ENCODE assay signal across 23 mouse cellular contexts in genomic region chr4:106733636-106734035, GRCm38 (mm10). TPM values are rescaled to one million over a fixed set of nuclear protein-coding genes. Genes with fewer than 3 reads are reported as not detected.
DNase-seq lines count a peak whose midpoint lies in the region; ATAC-seq and TF ChIP-seq lines count a peak whose summit lies in the region.
"Had no signal": no experiment of that assay in that cellular context is flagged by ENCODE, and none has a peak within 500 bp of the region (broad histone marks: within the 10 kb centered on the region; RNA-seq: fewer than 3 reads in every experiment).

Gene Fam151a, plus strand, starts transcription at chr4:106733889.

- no peak for TF ChIP-seq CTCF in intestine, postnatal 0 days (IDR thresholded peaks at IDR 0.05; ENCODE audit: low read depth)
- no peak for TF ChIP-seq CTCF in small intestine, adult 2 months (IDR thresholded peaks at IDR 0.05; ENCODE audit: extremely low read depth, insufficient read length, insufficient replicate concordance, low read depth, low read length)

- H3K9me3 ChIP-seq in intestine, embryonic 15.5 days, result no peaks in the 10 kb centered on the region
- no peaks in the 10 kb centered on the region for H3K9me3 ChIP-seq in intestine, postnatal 0 days (ENCODE audit: control insufficient read depth)
- H3K9me3 ChIP-seq in intestine, embryonic 16.5 days (ENCODE audit: control insufficient read depth, low read length), result no peaks in the 10 kb centered on the region
- H3K9me3 ChIP-seq in kidney, embryonic 16.5 days (ENCODE audit: low read length), result no peaks in the 10 kb centered on the region
- H3K9me3 ChIP-seq: forebrain, embryonic 12.5 days; G1E; limb, embryonic 12.5 days; liver, embryonic 13.5 days; neural tube, embryonic 13.5 days had no signal

- H3K27me3 ChIP-seq in intestine, embryonic 15.5 days (replicated peaks), result no peaks in the 10 kb centered on the region
- H3K27me3 ChIP-seq in intestine, postnatal 0 days (replicated peaks; ENCODE audit: control insufficient read depth, insufficient read depth, low read length), result no peaks in the 10 kb centered on the region
- no peaks in the 10 kb centered on the region for H3K27me3 ChIP-seq in intestine, embryonic 16.5 days (replicated peaks; ENCODE audit: control insufficient read depth, insufficient read depth, low read length)
- no peaks in the 10 kb centered on the region for H3K27me3 ChIP-seq in kidney, embryonic 16.5 days (ENCODE audit: insufficient read depth, low read length)
- no peaks in the 10 kb centered on the region for H3K27me3 ChIP-seq in small intestine, adult 2 months (ENCODE audit: control insufficient read depth, insufficient read depth, low read length)
- H3K27me3 ChIP-seq: forebrain, embryonic 12.5 days; limb, embryonic 12.5 days; liver, embryonic 13.5 days; neural tube, embryonic 13.5 days had no signal

- no peak within 1 kb of the TSS for H3K4me3 ChIP-seq in intestine, embryonic 15.5 days (replicated peaks)
- H3K4me3 ChIP-seq in intestine, postnatal 0 days (ENCODE audit: low read depth, low read length), result no peak within 1 kb of the TSS
- no peak within 1 kb of the TSS for H3K4me3 ChIP-seq in intestine, embryonic 16.5 days (ENCODE audit: low read length)
- H3K4me3 ChIP-seq in kidney, embryonic 16.5 days (ENCODE audit: low read length), result no peak within 1 kb of the TSS
- peak within 1 kb of the TSS; percentile 36 for H3K4me3 ChIP-seq in small intestine, adult 2 months (ENCODE audit: low read depth, low read length)
- H3K4me3 ChIP-seq: forebrain, embryonic 12.5 days; limb, embryonic 12.5 days; liver, embryonic 13.5 days; neural tube, embryonic 13.5 days had no signal

- no peak for DNase-seq in cerebellum, postnatal 4 days (ENCODE audit: low spot score in 2 of 2)
- no peak for DNase-seq in heart, postnatal 36 days
- no peak for DNase-seq in left cerebral cortex, postnatal 25 days (ENCODE audit: low spot score in 2 of 2)
- DNase-seq: cerebellum, adult 9-10 months; gastrocnemius, postnatal 25 days; liver, embryonic 13.5 days; right cerebral cortex, postnatal 25 days had no signal

- H3K36me3 ChIP-seq in intestine, embryonic 15.5 days, result no peaks in the 10 kb centered on the region
- no peaks in the 10 kb centered on the region for H3K36me3 ChIP-seq in intestine, postnatal 0 days (ENCODE audit: control insufficient read depth, insufficient read depth)
- H3K36me3 ChIP-seq in intestine, embryonic 16.5 days (ENCODE audit: control insufficient read depth, insufficient read depth, low read length), result no peaks in the 10 kb centered on the region
- no peaks in the 10 kb centered on the region for H3K36me3 ChIP-seq in kidney, embryonic 16.5 days (ENCODE audit: insufficient read depth, low read length)
- H3K36me3 ChIP-seq in small intestine, adult 2 months (ENCODE audit: control insufficient read depth, insufficient read depth, low read length), result no peaks in the 10 kb centered on the region
- H3K36me3 ChIP-seq: forebrain, embryonic 12.5 days; G1E; limb, embryonic 12.5 days; liver, embryonic 13.5 days; neural tube, embryonic 13.5 days had no signal

- no peak within 1 kb of the TSS for H3K27ac ChIP-seq in intestine, embryonic 15.5 days
- no peak within 1 kb of the TSS for H3K27ac ChIP-seq in intestine, postnatal 0 days (ENCODE audit: low read depth, low read length)
- H3K27ac ChIP-seq in intestine, embryonic 16.5 days (ENCODE audit: low read length), result no peak within 1 kb of the TSS
- H3K27ac ChIP-seq in kidney, embryonic 16.5 days (ENCODE audit: low read length), result peak within 1 kb of the TSS; percentile 28; the same call in 1 of the 2 replicates
- peak within 1 kb of the TSS; percentile 63 for H3K27ac ChIP-seq in small intestine, adult 2 months (ENCODE audit: insufficient read depth, low read depth, low read length)
- H3K27ac ChIP-seq: forebrain, embryonic 12.5 days; hindbrain, embryonic 14.5 days; limb, embryonic 12.5 days; liver, embryonic 13.5 days; neural tube, embryonic 13.5 days had no signal

- WGBS in intestine, embryonic 15.5 days, result 28% methylated on average over 4 of the region's 4 CpGs
- WGBS in intestine, postnatal 0 days, result 29% methylated on average over 4 of the region's 4 CpGs
- 33% methylated on average over 4 of the region's 4 CpGs for WGBS in intestine, embryonic 16.5 days
- WGBS in kidney, embryonic 16.5 days, result 28% methylated on average over 4 of the region's 4 CpGs
- WGBS in small intestine, adult 2 months, result 30% methylated on average over 4 of the region's 4 CpGs

- H3K4me1 ChIP-seq in intestine, embryonic 15.5 days (replicated peaks), result no peaks in the 10 kb centered on the region
- no peaks in the 10 kb centered on the region for H3K4me1 ChIP-seq in intestine, postnatal 0 days (replicated peaks; ENCODE audit: control insufficient read depth, insufficient read depth, low read length)
- H3K4me1 ChIP-seq in intestine, embryonic 16.5 days (ENCODE audit: control insufficient read depth, insufficient read depth, low read length), result no peaks in the 10 kb centered on the region; the same call in 1 of the 2 replicates
- peaks cover 17% of the 10 kb centered on the region for H3K4me1 ChIP-seq in kidney, embryonic 16.5 days (ENCODE audit: insufficient read depth, low read length)
- peaks cover 28% of the 10 kb centered on the region for H3K4me1 ChIP-seq in small intestine, adult 2 months (ENCODE audit: control insufficient read depth, insufficient read depth, insufficient read length, low read length)
- H3K4me1 ChIP-seq: forebrain, embryonic 12.5 days; liver, embryonic 13.5 days; neural tube, embryonic 13.5 days had no signal

- no peak within 1 kb of the TSS for H3K9ac ChIP-seq in intestine, embryonic 15.5 days
- no peak within 1 kb of the TSS for H3K9ac ChIP-seq in intestine, postnatal 0 days (ENCODE audit: low read depth, low read length)
- no peak within 1 kb of the TSS for H3K9ac ChIP-seq in intestine, embryonic 16.5 days (ENCODE audit: low read depth, low read length)
- no peak within 1 kb of the TSS for H3K9ac ChIP-seq in kidney, embryonic 16.5 days (replicated peaks; ENCODE audit: low read length)
- H3K9ac ChIP-seq: forebrain, embryonic 12.5 days; hindbrain, embryonic 14.5 days; limb, embryonic 12.5 days; liver, embryonic 13.5 days; neural tube, embryonic 13.5 days had no signal

- peak; percentile 61; the same call in 1 of the 2 replicates for ATAC-seq in intestine, embryonic 15.5 days
- no peak for ATAC-seq in intestine, postnatal 0 days
- 0 out of 2 replicates have a peak, but pooled peaks have one; percentile 44 for ATAC-seq in intestine, embryonic 16.5 days
- peak; percentile 75 for ATAC-seq in kidney, embryonic 16.5 days (ENCODE audit: low FRiP score, low TSS enrichment)
- ATAC-seq: CD4-positive, CD25-positive, alpha-beta regulatory T cell, adult 4 months had no signal

- TF ChIP-seq POLR2A in small intestine, adult 2 months (IDR thresholded peaks at IDR 0.05; ENCODE audit: low read depth, low read length), result no peak

- intact Hi-C loops in heart, postnatal 36 days (cut with DNase I), result no loop called here
- intact Hi-C loops in left cerebral cortex, postnatal 25 days (cut with DNase I), result no loop called here

- no peak within 1 kb of the TSS for H3K4me2 ChIP-seq in intestine, embryonic 15.5 days (replicated peaks)
- H3K4me2 ChIP-seq in intestine, postnatal 0 days (replicated peaks; ENCODE audit: low read depth), result no peak within 1 kb of the TSS
- H3K4me2 ChIP-seq in intestine, embryonic 16.5 days (ENCODE audit: low read depth, low read length), result no peak within 1 kb of the TSS
- no peak within 1 kb of the TSS for H3K4me2 ChIP-seq in kidney, embryonic 16.5 days (replicated peaks; ENCODE audit: low read depth, low read length)
- H3K4me2 ChIP-seq: forebrain, embryonic 12.5 days; hindbrain, embryonic 14.5 days; limb, embryonic 12.5 days; liver, embryonic 13.5 days; neural tube, embryonic 13.5 days had no signal

RNA-seq across cellular contexts. Expression of gene Fam151a, which starts in this region (rescaled TPM):
- polyA plus RNA-seq in intestine, embryonic 15.5 days (2015; fragmentation: Nextera tagmentation; extraction: Ambion mirVana), result 1.2 and 1.3 TPM in 2 replicates
- polyA plus RNA-seq in intestine, postnatal 0 days (2015; fragmentation: Nextera tagmentation; extraction: Ambion mirVana), result 0.25 and 0.31 TPM in 2 replicates
- polyA plus RNA-seq in intestine, embryonic 16.5 days (2015; fragmentation: Nextera tagmentation; extraction: Ambion mirVana), result 0.73 and 1.5 TPM in 2 replicates
- polyA plus RNA-seq in kidney, embryonic 16.5 days (2015; fragmentation: Nextera tagmentation; extraction: Ambion mirVana), result 6.8 and 8.1 TPM in 2 replicates
- polyA plus RNA-seq in small intestine, adult 2 months (2012; rRNA removed), result 1.4 and 449 TPM in 2 replicates
- under 1 TPM; 0.27 to 0.86 TPM for total RNA-seq in heart, postnatal 36 days (2021)
- not detected for total RNA-seq in left cerebral cortex, postnatal 25 days (2021)
- total RNA-seq: G1E; gastrocnemius, postnatal 25 days; layer of hippocampus, adult 18-20 months; left cerebral cortex, adult 18-20 months; monocyte, adult 5-6 weeks had no signal
- polyA plus RNA-seq: CD4-positive, CD25-positive, alpha-beta regulatory T cell, adult 4 months; forebrain, embryonic 12.5 days; frontal cortex, adult 2 months; G1E; heart, postnatal 0 days; hindbrain, embryonic 14.5 days; limb, embryonic 12.5 days; neural tube, embryonic 13.5 days had no signal

Comparison
In these comparisons a context has a peak if more than half of its experiments do, and no peak if none do; other contexts are left out.
1. H3K27ac ChIP-seq: peak in kidney, embryonic 16.5 days (single experiment) and small intestine, adult 2 months (single experiment); none in intestine, embryonic 15.5 days (single experiment), intestine, postnatal 0 days (single experiment) and intestine, embryonic 16.5 days (single experiment).